Mouse (Mus musculus): ENCODE data around the gene Lamb3. TPM values are rescaled to one million over a fixed set of nuclear protein-coding genes. Genes with fewer than 3 reads are reported as not detected.

Lamb3 gene
- polyA plus RNA-seq, 1 experiment from 2014 or later: 24.4 TPM

DNA sequence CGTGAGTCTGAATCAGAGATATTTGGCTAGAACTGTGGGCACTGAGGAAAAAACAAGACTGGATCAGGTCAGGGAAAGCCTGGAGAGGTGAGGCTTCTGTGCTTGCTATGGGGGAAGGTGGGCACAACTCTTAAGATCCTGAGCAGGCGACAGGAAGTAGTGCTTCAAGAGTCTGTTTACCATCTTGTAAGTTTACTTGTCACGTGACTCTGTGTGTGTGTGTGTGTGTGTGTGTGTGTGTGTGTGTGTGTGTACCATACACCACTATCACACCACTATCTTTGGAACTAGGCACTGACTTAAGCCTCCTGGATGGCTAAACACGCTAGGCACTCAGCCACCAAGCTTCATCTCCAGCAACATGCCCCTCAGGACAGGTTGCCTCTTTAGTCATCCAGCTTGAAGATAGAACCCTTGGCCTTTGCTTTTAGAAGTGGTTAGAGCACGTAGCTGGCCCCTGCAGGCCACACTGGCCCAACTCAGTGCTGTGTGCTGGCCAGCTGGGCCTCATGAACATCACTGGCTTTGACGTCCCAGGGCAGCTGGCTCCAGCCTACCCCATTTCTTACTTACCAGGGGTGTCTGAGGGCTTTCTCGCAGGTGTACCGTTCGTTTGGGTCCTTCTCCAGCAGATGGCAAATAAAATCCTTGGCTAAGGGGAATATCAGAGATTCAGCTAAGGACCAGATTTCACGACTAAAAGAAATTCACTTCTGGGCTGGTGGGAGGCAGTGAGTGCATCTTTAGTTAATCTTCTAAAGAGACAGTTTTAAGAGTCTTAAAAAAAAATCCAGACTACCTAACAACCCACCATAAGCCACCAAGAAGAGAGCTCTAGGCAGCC lies 142.4 kb downstream of the Lamb3 start:
- Histone ChIP-seq H3K27me3 (ENCODE audit: insufficient read depth, low read length) (no peaks in the 10 kb centered on the region), H3K36me3 (ENCODE audit: insufficient read depth) (peaks cover 27% of the 10 kb centered on the region; the same call in 1 of the 2 replicates)
- WGBS: 72% methylated on average over 10 of the region's 10 CpGs

DNA sequence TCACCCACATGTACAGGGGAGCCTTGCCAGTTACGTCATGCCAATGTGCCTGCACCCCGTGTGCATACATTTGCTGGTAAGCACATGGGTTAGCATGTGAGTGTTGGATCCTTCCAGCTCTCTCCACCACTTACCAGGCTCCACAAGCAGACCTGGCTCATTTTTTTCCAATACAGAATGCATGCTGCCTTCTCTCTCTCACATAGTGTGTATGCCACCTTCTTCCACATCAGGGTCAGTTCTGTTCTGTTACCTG lies 143.0 kb downstream of the Lamb3 start:
- H3K36me3 ChIP-seq (ENCODE audit: insufficient read depth): peaks cover 27% of the 10 kb centered on the region; the same call in 1 of the 2 replicates
- TF ChIP-seq CTCF (IDR thresholded peaks at IDR 0.05; ENCODE audit: low read depth): no peak
- no peaks in the 10 kb centered on the region for H3K4me1 ChIP-seq (ENCODE audit: insufficient read depth)
- WGBS: 93% methylated on average over 2 of the region's 2 CpGs
- ATAC-seq (ENCODE audit: insufficient read depth) (no peak), DNase-seq (no peak)
- no peak overlapping the region for H3K4me3 ChIP-seq (ENCODE audit: low read depth, low read length)
- H3K27me3 ChIP-seq (ENCODE audit: insufficient read depth, low read length): no peaks in the 10 kb centered on the region
- H3K27ac ChIP-seq (ENCODE audit: low read depth): no peak overlapping the region
- no peaks in the 10 kb centered on the region for H3K9me3 ChIP-seq (ENCODE audit: low read depth, low read length)
- no peak overlapping the region for H3K9ac ChIP-seq
- H3K4me2 ChIP-seq: no peak overlapping the region

More for the DNA sequence above, 142.4 kb downstream of the Lamb3 start:
- H3K27ac ChIP-seq (ENCODE audit: low read depth): no peak overlapping the region
- DNase-seq: no peak
- no peak overlapping the region for H3K4me2 ChIP-seq
- no peaks in the 10 kb centered on the region for H3K4me1 ChIP-seq (ENCODE audit: insufficient read depth)
- no peak overlapping the region for H3K4me3 ChIP-seq (ENCODE audit: low read depth, low read length)
- no peak for TF ChIP-seq CTCF (IDR thresholded peaks at IDR 0.05; ENCODE audit: low read depth)
- no peak overlapping the region for H3K9ac ChIP-seq
- ATAC-seq (ENCODE audit: insufficient read depth): no peak
- no peaks in the 10 kb centered on the region for H3K9me3 ChIP-seq (ENCODE audit: low read depth, low read length)

DNA sequence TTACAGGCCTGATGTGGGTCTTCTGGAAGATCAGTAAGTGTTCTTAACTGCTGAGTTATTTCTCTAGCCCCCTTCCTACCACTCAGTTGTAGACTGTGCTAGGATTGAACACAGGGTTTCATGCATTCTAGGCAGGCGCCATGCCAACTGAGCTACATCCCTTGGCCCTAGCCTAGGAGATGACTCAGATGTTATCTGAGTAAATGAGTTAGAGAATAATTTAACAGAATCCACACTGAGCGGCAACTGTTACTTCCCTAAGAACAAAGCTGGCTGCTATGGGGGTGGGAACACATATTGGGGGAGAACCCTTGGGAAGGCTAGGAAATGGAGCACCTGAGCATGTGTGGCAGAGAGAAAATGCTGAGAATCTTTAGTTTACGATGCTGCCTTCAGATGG lies 144.1 kb downstream of the Lamb3 start:
- Histone ChIP-seq H3K9ac (no peak overlapping the region), H3K4me1 (ENCODE audit: insufficient read depth) (no peaks in the 10 kb centered on the region), H3K4me2 (no peak overlapping the region), H3K27me3 (ENCODE audit: insufficient read depth, low read length) (no peaks in the 10 kb centered on the region), H3K36me3 (ENCODE audit: insufficient read depth) (peaks cover 32% of the 10 kb centered on the region), H3K27ac (ENCODE audit: low read depth) (no peak overlapping the region), H3K4me3 (ENCODE audit: low read depth, low read length) (no peak overlapping the region), H3K9me3 (ENCODE audit: low read depth, low read length) (no peaks in the 10 kb centered on the region)
- 87% methylated on average over 3 of the region's 3 CpGs for WGBS
- TF ChIP-seq CTCF (IDR thresholded peaks at IDR 0.05; ENCODE audit: low read depth): no peak
- ATAC-seq (ENCODE audit: insufficient read depth) (no peak), DNase-seq (no peak)

DNA sequence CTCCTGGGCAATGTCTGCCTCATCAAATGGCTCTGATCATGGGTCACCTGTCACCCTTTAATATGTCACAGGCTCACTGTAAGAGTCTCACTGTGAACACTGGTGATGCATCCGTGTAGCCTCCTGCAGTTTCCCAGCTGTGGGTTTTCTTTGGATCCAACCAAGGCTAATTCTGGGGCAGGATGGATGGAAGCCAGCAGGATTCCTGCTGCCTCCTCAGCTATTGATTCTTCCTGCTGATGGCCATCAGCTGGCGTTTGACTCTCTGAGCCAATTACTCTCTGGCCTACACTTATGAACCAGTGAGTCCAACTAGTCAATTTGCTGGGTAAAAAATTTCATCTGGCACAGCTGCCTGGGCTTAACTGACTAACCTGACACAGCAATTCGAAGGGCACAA lies 151.7 kb downstream of the Lamb3 start:
- H3K4me1 ChIP-seq (ENCODE audit: insufficient read depth): no peaks in the 10 kb centered on the region
- no peak overlapping the region for H3K9ac ChIP-seq
- H3K4me3 ChIP-seq (ENCODE audit: low read depth, low read length): no peak overlapping the region
- no peak for DNase-seq
- no peak for ATAC-seq (ENCODE audit: insufficient read depth)
- H3K27ac ChIP-seq (ENCODE audit: low read depth): no peak overlapping the region
- TF ChIP-seq CTCF (IDR thresholded peaks at IDR 0.05; ENCODE audit: low read depth): no peak
- no peaks in the 10 kb centered on the region for H3K9me3 ChIP-seq (ENCODE audit: low read depth, low read length)
- no peaks in the 10 kb centered on the region for H3K27me3 ChIP-seq (ENCODE audit: insufficient read depth, low read length)
- H3K36me3 ChIP-seq (ENCODE audit: insufficient read depth): peaks cover 30% of the 10 kb centered on the region
- no peak overlapping the region for H3K4me2 ChIP-seq
- 68% methylated on average over 3 of the region's 3 CpGs for WGBS

DNA sequence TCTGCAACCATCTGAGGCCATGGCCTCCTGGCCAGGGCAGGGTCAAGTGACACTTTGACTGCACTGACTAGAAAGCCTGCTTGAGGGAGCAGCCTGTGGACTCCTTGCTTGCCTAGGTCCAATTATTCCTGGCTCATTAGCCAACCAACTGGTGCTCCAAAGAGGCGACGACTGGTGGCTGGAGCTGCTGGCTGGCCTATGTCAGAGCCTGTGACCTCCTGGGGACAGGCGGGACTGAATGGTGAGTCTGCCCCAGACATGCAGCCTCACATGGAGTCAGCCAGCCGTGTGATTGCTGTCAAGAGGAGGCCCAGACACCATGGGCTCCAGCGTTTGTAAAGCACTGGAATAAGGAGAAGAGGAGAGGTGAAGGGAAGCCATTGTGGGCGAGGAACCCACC lies 153.7 kb downstream of the Lamb3 start:
- DNase-seq: no peak
- Histone ChIP-seq H3K9ac (no peak overlapping the region), H3K4me2 (no peak overlapping the region), H3K27ac (ENCODE audit: low read depth) (no peak overlapping the region), H3K4me1 (ENCODE audit: insufficient read depth) (no peaks in the 10 kb centered on the region), H3K4me3 (ENCODE audit: low read depth, low read length) (no peak overlapping the region), H3K36me3 (ENCODE audit: insufficient read depth) (peaks cover 28% of the 10 kb centered on the region), H3K27me3 (ENCODE audit: insufficient read depth, low read length) (no peaks in the 10 kb centered on the region), H3K9me3 (ENCODE audit: low read depth, low read length) (no peaks in the 10 kb centered on the region)
- ATAC-seq (ENCODE audit: insufficient read depth): no peak
- no peak for TF ChIP-seq CTCF (IDR thresholded peaks at IDR 0.05; ENCODE audit: low read depth)
- WGBS: 58% methylated on average over 6 of the region's 6 CpGs

DNA sequence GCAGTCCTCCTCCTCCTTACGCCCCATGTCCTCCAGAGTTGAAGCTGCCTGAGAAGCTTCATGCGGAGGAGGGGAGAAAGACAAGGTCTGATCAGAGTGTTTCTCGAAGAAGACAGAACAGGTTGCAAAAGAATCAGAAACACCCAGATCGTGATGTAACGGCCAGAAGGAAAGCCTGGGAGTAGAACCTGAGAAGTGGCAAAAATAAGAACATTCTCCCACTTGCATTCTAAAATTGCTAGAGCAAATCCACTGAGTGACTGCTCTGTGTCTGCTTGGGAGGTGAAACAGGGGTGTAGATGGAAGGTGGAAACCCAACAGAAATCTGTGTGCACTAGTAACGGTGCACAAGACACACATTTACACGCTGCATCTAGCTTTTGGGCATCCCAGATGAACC lies 154.6 kb downstream of the Lamb3 start:
- no peaks in the 10 kb centered on the region for H3K4me1 ChIP-seq (ENCODE audit: insufficient read depth)
- H3K9ac ChIP-seq: no peak overlapping the region
- WGBS: 78% methylated on average over 7 of the region's 7 CpGs
- DNase-seq: no peak
- TF ChIP-seq CTCF (IDR thresholded peaks at IDR 0.05; ENCODE audit: low read depth): no peak
- no peak for ATAC-seq (ENCODE audit: insufficient read depth)
- no peaks in the 10 kb centered on the region for H3K27me3 ChIP-seq (ENCODE audit: insufficient read depth, low read length)
- no peak overlapping the region for H3K27ac ChIP-seq (ENCODE audit: low read depth)
- H3K4me2 ChIP-seq: no peak overlapping the region
- H3K36me3 ChIP-seq (ENCODE audit: insufficient read depth): peaks cover 30% of the 10 kb centered on the region
- H3K4me3 ChIP-seq (ENCODE audit: low read depth, low read length): no peak overlapping the region
- no peaks in the 10 kb centered on the region for H3K9me3 ChIP-seq (ENCODE audit: low read depth, low read length)

DNA sequence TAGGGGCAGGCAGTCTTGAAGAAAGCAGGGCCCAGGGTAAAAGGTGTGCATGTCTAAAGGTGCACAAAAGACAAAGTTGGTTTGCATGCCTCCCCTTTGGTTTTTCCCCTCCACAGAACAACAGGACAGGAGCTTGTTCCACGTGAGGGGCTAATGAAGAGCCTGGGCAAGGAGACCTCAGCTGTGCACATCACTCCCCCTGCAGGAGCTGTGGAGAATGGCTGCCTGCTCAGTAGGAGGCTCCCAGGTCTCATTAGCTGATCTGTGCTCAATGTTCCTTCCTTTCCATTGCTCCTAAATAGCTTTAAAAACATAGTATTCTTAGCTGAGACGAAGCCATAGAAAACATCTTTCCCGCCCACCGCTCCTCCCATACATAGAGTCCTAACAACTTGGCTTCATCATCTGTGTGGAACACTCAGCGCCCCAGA lies 156.3 kb downstream of the Lamb3 start:
- peaks cover 29% of the 10 kb centered on the region for H3K36me3 ChIP-seq (ENCODE audit: insufficient read depth)
- no peak for ATAC-seq (ENCODE audit: insufficient read depth)
- no peaks in the 10 kb centered on the region for H3K27me3 ChIP-seq (ENCODE audit: insufficient read depth, low read length)
- no peak overlapping the region for H3K27ac ChIP-seq (ENCODE audit: low read depth)
- no peak overlapping the region for H3K9ac ChIP-seq
- TF ChIP-seq CTCF (IDR thresholded peaks at IDR 0.05; ENCODE audit: low read depth): peak; percentile 79
- no peaks in the 10 kb centered on the region for H3K9me3 ChIP-seq (ENCODE audit: low read depth, low read length)
- no peak overlapping the region for H3K4me2 ChIP-seq
- 58% methylated on average over 5 of the region's 5 CpGs for WGBS
- peaks cover 6% of the 10 kb centered on the region; the same call in 1 of the 2 replicates for H3K4me1 ChIP-seq (ENCODE audit: insufficient read depth)
- no peak overlapping the region for H3K4me3 ChIP-seq (ENCODE audit: low read depth, low read length)
- DNase-seq: peak; percentile 75

Measured in lung, embryonic 14.5 days (tissue).